Mouse (Mus musculus) midbrain, postnatal 0 days (tissue): ENCODE data around the gene Med11. TPM values are rescaled to one million over a fixed set of nuclear protein-coding genes. Genes with fewer than 3 reads are reported as not detected.
"Not testable (repeated sequence)": the region's sequence is repeated elsewhere in the genome, so short reads cannot be mapped to it uniquely, and the experiment has no call there.

Source experiments
- ATAC-seq: fragments of 200-750 bp; cut with Nextera tagmentation; 2 replicates; pipeline ENCODE4 v1.8.0; 2017; ENCODE audit warnings: moderate number of reproducible peaks, mild to moderate bottlenecking, moderate TSS enrichment, moderate library complexity; ENCODE audit not compliant: low FRiP score
- DNase-seq: peaks from one replicate; pipeline ENCODE4 v3.0.0-alpha.2; 2015; ENCODE audit warnings: low spot score
- H3K27ac ChIP-seq: fragments of 300-500 bp; sonication (generic); 2 replicates; pipeline ENCODE4 v1.5.1; 2014; ENCODE audit warnings: low read depth, mild to moderate bottlenecking, low read length, mixed read lengths
- H3K27me3 ChIP-seq: fragments of 300-500 bp; sonication (generic); 2 replicates; pipeline ENCODE4 v1.6.1; 2014; ENCODE audit warnings: low read length, control low read depth, mixed read lengths; ENCODE audit not compliant: insufficient read depth
- H3K36me3 ChIP-seq: fragments of 300-500 bp; sonication (generic); 2 replicates; pipeline ENCODE4 v1.6.1; 2014; ENCODE audit warnings: low read length, control low read depth, mixed read lengths; ENCODE audit not compliant: insufficient read depth
- H3K4me1 ChIP-seq: fragments of 300-500 bp; sonication (generic); 2 replicates; pipeline ENCODE4 v1.6.1; 2014; ENCODE audit warnings: mild to moderate bottlenecking, control low read depth, antibody characterized with exemption, low read length, mixed read lengths; ENCODE audit not compliant: insufficient read depth
- H3K4me2 ChIP-seq: fragments of 300-500 bp; sonication (generic); 2 replicates; pipeline ENCODE4 v1.6.1; 2014; ENCODE audit warnings: low read depth, mild to moderate bottlenecking, low read length, mixed read lengths; ENCODE audit not compliant: poor library complexity, severe bottlenecking
- H3K4me3 ChIP-seq: fragments of 300-500 bp; sonication (generic); 2 replicates; pipeline ENCODE4 v1.5.1; 2014; ENCODE audit warnings: low read depth, mild to moderate bottlenecking, low read length, moderate library complexity
- H3K9ac ChIP-seq: fragments of 300-500 bp; sonication (generic); replicated peaks from 2 replicates; pipeline ENCODE4 v1.6.1; 2014; ENCODE audit warnings: mild to moderate bottlenecking, low read length, moderate library complexity, mixed read lengths; ENCODE audit not compliant: poor library complexity, severe bottlenecking
- H3K9me3 ChIP-seq: fragments of 300-500 bp; sonication (generic); 2 replicates; pipeline ENCODE4 v1.6.1; 2016; ENCODE audit warnings: low read length, control low read depth
- CTCF ChIP-seq: IDR thresholded peaks from 2 replicates; pipeline ENCODE4 v1.5.1; 2016; ENCODE audit warnings: antibody characterized with exemption, mild to moderate bottlenecking
- WGBS: fragments of 180-500 bp; shearing (Covaris S2); extraction: QIAGEN DNeasy Blood & Tissue Kit; methylation state at CpG from one replicate; pipeline ENCODE4 v1.1.7; 2014; 5-methylcytosine and 5-hydroxymethylcytosine counted together
- polyA plus RNA-seq: library from polyadenylated mRNA; unstranded; fragments of >200 nt; fragmentation: Nextera tagmentation; extraction: Ambion mirVana; gene quantifications from 2 replicates; pipeline ENCODE4 v1.2.1, GENCODE M21; 2015
- total RNA-seq: library from RNA; depleted of rRNA; stranded (reverse); fragments of >200 nt; gene quantifications from 2 replicates; pipeline ENCODE4 v1.2.3, GENCODE M21; 2014

The Med11 gene
- total and polyA plus RNA-seq, 2 experiments from 2014 or later, result 28.2 to 30.1 TPM

DNA sequence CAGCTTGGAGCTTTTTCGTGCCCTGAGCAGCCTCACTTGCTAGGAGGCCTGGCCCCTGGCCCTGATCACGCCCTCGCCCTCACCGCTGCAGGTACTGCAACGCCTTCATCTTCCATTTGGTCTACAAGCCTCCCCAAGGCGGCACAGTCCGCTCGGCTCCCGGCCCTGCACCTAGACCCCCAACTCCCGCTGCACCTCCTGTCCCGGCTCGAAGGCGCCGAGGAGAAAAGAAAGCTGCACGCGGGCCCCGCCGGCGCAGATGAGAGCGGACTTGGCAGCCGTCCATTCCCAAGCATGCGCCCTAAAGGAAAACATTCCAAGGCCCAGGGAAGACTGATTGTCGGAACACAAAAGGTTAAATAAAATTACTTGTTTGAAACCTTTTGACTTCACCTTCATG is 14.1 kb downstream of the Med11 start:
- peak overlapping the region; percentile 33 for H3K9ac ChIP-seq
- no peak for TF ChIP-seq CTCF
- WGBS, result 17% methylated on average over 23 of the region's 23 CpGs

DNA sequence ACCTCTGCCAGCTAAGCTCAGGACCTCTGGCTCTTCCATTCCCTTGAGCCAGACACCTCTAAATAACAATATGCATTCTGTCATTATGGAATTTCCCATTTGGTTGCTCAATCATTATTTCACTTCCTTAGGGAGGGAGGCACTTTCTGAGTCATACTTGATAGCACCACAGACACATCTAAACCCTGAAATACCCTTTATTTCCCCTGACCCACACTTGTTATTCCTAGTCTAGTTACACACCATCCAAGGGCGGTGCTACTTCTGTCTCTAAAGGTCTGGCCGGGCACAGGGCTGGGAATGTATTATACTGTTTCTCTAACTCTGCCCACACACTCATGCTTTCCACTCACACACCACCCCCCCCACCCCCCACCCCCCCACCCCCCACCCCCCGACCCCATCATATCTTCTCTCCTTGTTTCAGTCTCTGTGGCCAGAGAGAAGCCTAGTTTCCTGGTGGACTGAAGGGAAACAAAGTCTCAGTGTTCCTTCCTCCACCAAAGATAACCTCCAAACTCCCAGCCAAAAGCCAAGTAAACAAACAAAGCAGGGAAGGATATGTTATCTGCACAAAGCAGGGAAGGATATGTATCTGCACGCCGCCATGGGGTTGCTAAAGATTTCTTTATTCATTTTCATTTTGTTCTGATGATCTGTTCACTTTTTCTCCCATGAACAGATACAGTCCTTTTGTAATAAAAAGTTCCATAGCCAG is 16.3 kb downstream of the Med11 start:
- H3K27me3 ChIP-seq, result peaks cover 11% of the 10 kb centered on the region; the same call in 1 of the 2 replicates
- H3K27ac ChIP-seq, result no peak overlapping the region
- TF ChIP-seq CTCF, result no peak
- H3K36me3 ChIP-seq, result no peaks in the 10 kb centered on the region
- DNase-seq (no peak), ATAC-seq (no peak)
- no peak overlapping the region for H3K9ac ChIP-seq
- H3K4me2 ChIP-seq, result no peak overlapping the region
- 97% methylated on average over 5 of the region's 5 CpGs for WGBS
- no peaks in the 10 kb centered on the region for H3K4me1 ChIP-seq
- no peaks in the 10 kb centered on the region for H3K9me3 ChIP-seq
- no peak overlapping the region for H3K4me3 ChIP-seq

More for the DNA sequence above, 14.1 kb downstream of the Med11 start:
- peak overlapping the region; percentile 2; the same call in 1 of the 2 replicates for H3K4me3 ChIP-seq
- H3K4me2 ChIP-seq, result peak overlapping the region; percentile 41
- H3K36me3 ChIP-seq, result no peaks in the 10 kb centered on the region
- DNase-seq (no peak), ATAC-seq (no peak)
- no peaks in the 10 kb centered on the region for H3K9me3 ChIP-seq
- peaks cover 11% of the 10 kb centered on the region; the same call in 1 of the 2 replicates for H3K27me3 ChIP-seq
- H3K27ac ChIP-seq, result no peak overlapping the region
- H3K4me1 ChIP-seq, result no peaks in the 10 kb centered on the region

- no peak overlapping the region for H3K4me2 ChIP-seq
- ATAC-seq, result no peak
- no peak overlapping the region for H3K4me3 ChIP-seq
- H3K27me3 ChIP-seq, result 0 out of 2 replicates have a peak, but pooled peaks cover 3% of the 10 kb centered on the region
- H3K36me3 ChIP-seq, result no peaks in the 10 kb centered on the region
- H3K9me3 ChIP-seq, result no peaks in the 10 kb centered on the region
- WGBS, result 88% methylated on average over 3 of the region's 3 CpGs
- no peak overlapping the region for H3K9ac ChIP-seq
- DNase-seq, result no peak
- H3K27ac ChIP-seq, result no peak overlapping the region
- no peaks in the 10 kb centered on the region for H3K4me1 ChIP-seq
- TF ChIP-seq CTCF, result no peak
Observed at GRCm38 (mm10) chr11:70469764-70470163, 18.0 kb downstream of the Med11 start.

- no peaks in the 10 kb centered on the region for H3K27me3 ChIP-seq
- ATAC-seq (no peak), DNase-seq (no peak)
- H3K9me3 ChIP-seq, result no peaks in the 10 kb centered on the region
- H3K4me3 ChIP-seq, result no peak overlapping the region
- no peak overlapping the region for H3K27ac ChIP-seq
- H3K4me2 ChIP-seq, result no peak overlapping the region
- no peak for TF ChIP-seq CTCF
- H3K36me3 ChIP-seq, result no peaks in the 10 kb centered on the region
- no peak overlapping the region for H3K9ac ChIP-seq
- no peaks in the 10 kb centered on the region for H3K4me1 ChIP-seq
Observed at GRCm38 (mm10) chr11:70472716-70473115, 21.0 kb downstream of the Med11 start.

DNA sequence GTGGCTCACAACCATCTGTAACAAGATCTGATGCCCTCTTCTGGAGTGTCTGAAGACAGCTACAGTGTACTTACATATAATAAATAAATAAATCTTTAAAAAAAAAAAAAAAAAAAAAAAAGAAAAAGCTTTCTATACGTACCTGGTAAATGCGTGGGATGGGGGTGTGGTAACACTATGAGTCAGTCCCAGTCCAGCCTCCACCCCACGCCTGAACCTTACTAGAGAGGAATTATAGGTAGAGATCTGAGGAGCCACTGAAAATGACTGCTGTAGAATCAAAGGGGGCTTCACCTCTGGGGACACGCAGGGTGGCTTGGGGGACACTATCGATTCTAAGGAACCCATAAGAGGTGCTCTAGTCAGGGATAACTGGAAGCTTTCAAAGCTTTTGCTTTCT is 21.6 kb downstream of the Med11 start:
- ATAC-seq, H3K9ac ChIP-seq, H3K36me3 ChIP-seq, H3K9me3 ChIP-seq, H3K4me2 ChIP-seq, DNase-seq, H3K27ac ChIP-seq, H3K4me3 ChIP-seq, H3K4me1 ChIP-seq, H3K27me3 ChIP-seq: not testable (repeated sequence)
- 87% methylated on average over 5 of the region's 5 CpGs for WGBS

- 68% methylated on average over 12 of the region's 12 CpGs for WGBS
- Histone ChIP-seq H3K36me3 (no peaks in the 10 kb centered on the region), H3K9me3 (no peaks in the 10 kb centered on the region)
Observed at GRCm38 (mm10) chr11:70474872-70475534, 23.3 kb downstream of the Med11 start.

More at GRCm38 (mm10) chr11:70474872-70475534, 23.3 kb downstream of the Med11 start:
- DNase-seq (no peak), ATAC-seq (no peak)
- H3K4me1 ChIP-seq, result no peaks in the 10 kb centered on the region
- H3K27ac ChIP-seq, result no peak overlapping the region
- no peak overlapping the region for H3K4me3 ChIP-seq
- TF ChIP-seq CTCF, result no peak
- H3K27me3 ChIP-seq, result no peaks in the 10 kb centered on the region
- H3K9ac ChIP-seq, result no peak overlapping the region
- H3K4me2 ChIP-seq, result no peak overlapping the region
